Mouse (Mus musculus) small intestine, adult 2 months (tissue): ENCODE results near the gene Antxr2. TPM values are rescaled to one million over a fixed set of nuclear protein-coding genes. Genes with fewer than 3 reads are reported as not detected.

Experiments used
- H3K27ac ChIP-seq: fragments of 200-500 bp; 2 replicates; pipeline ENCODE4 v1.5.1; 2012; ENCODE audit warnings: low read depth, low read length, control low read depth, inconsistent platforms; ENCODE audit not compliant: insufficient read depth
- H3K27me3 ChIP-seq: fragments of 200-500 bp; 2 replicates; pipeline ENCODE4 v1.6.1; 2012; ENCODE audit warnings: mild to moderate bottlenecking, moderate library complexity, low read length, inconsistent platforms; ENCODE audit not compliant: control insufficient read depth, insufficient read depth
- H3K36me3 ChIP-seq: fragments of 200-500 bp; 2 replicates; pipeline ENCODE4 v1.6.1; 2012; ENCODE audit warnings: mild to moderate bottlenecking, low read length, control low read depth, inconsistent platforms; ENCODE audit not compliant: control insufficient read depth, insufficient read depth
- H3K4me1 ChIP-seq: fragments of 200-500 bp; 2 replicates; pipeline ENCODE4 v1.6.1; 2012; ENCODE audit warnings: low read length, inconsistent platforms, mixed read lengths; ENCODE audit not compliant: control insufficient read depth, insufficient read depth, insufficient read length
- H3K4me3 ChIP-seq: fragments of 200-500 bp; 2 replicates; pipeline ENCODE4 v1.5.1; 2012; ENCODE audit warnings: low read depth, mild to moderate bottlenecking, control low read depth, inconsistent platforms, low read length, moderate library complexity
- CTCF ChIP-seq: fragments of 200-500 bp; IDR thresholded peaks from 2 replicates; pipeline ENCODE4 v1.5.1; 2012; ENCODE audit warnings: low read depth, mild to moderate bottlenecking, control low read depth, inconsistent platforms, low read length, moderate library complexity, mixed read lengths; ENCODE audit not compliant: insufficient replicate concordance, insufficient read length; ENCODE audit errors: extremely low read depth
- POLR2A ChIP-seq: fragments of 200-500 bp; IDR thresholded peaks from 2 replicates; pipeline ENCODE4 v1.6.1; 2012; ENCODE audit warnings: low read depth, mild to moderate bottlenecking, control low read depth, inconsistent platforms, low read length, moderate library complexity
- WGBS: fragments of 180-500 bp; shearing (Covaris S2); methylation state at CpG from one replicate; pipeline ENCODE4 v1.1.7; 2018; 5-methylcytosine and 5-hydroxymethylcytosine counted together
- polyA plus RNA-seq: library from polyadenylated mRNA; depleted of rRNA; stranded (reverse); fragments of >200 nt; gene quantifications from 2 replicates; pipeline ENCODE4 v1.2.3, GENCODE M21; 2012

The Antxr2 gene
- polyA plus RNA-seq, 1 experiment, result 4.7 TPM

- no peaks in the 10 kb centered on the region for H3K27me3 ChIP-seq
- WGBS, result 51% methylated on average over 3 of the region's 3 CpGs
- no peak overlapping the region for H3K4me3 ChIP-seq
- no peaks in the 10 kb centered on the region for H3K36me3 ChIP-seq
- no peaks in the 10 kb centered on the region for H3K4me1 ChIP-seq
- TF ChIP-seq CTCF, result no peak
- no peak overlapping the region for H3K27ac ChIP-seq
These were observed 152.0 kb downstream of the Antxr2 start for GRCm38 (mm10) chr5:97878871-97879270.

- H3K36me3 ChIP-seq, result no peaks in the 10 kb centered on the region
These were observed 152.5 kb downstream of the Antxr2 start for GRCm38 (mm10) chr5:97878215-97878794.

GRCm38 (mm10) chr5:97876895-97877294 lies 153.9 kb downstream of the Antxr2 start:
- WGBS, result 88% methylated on average over 2 of the region's 2 CpGs
- Histone ChIP-seq H3K27me3 (no peaks in the 10 kb centered on the region), H3K36me3 (no peaks in the 10 kb centered on the region), H3K4me3 (no peak overlapping the region), H3K27ac (no peak overlapping the region), H3K4me1 (no peaks in the 10 kb centered on the region)
- TF ChIP-seq POLR2A, result no peak
- TF ChIP-seq CTCF, result no peak

More at GRCm38 (mm10) chr5:97878215-97878794, 152.5 kb downstream of the Antxr2 start:
- no peak for TF ChIP-seq POLR2A
- no peak for TF ChIP-seq CTCF
- no peaks in the 10 kb centered on the region for H3K4me1 ChIP-seq
- 37% methylated on average over 1 of the region's 1 CpGs for WGBS
- no peak overlapping the region for H3K4me3 ChIP-seq
- no peak overlapping the region for H3K27ac ChIP-seq
- H3K27me3 ChIP-seq, result no peaks in the 10 kb centered on the region

GRCm38 (mm10) chr5:97867921-97868320 lies 162.9 kb downstream of the Antxr2 start:
- Histone ChIP-seq H3K4me1 (no peaks in the 10 kb centered on the region), H3K4me3 (no peak overlapping the region), H3K27me3 (no peaks in the 10 kb centered on the region), H3K36me3 (no peaks in the 10 kb centered on the region), H3K27ac (no peak overlapping the region)
- 41% methylated on average over 2 of the region's 2 CpGs for WGBS
- TF ChIP-seq CTCF, result no peak
- no peak for TF ChIP-seq POLR2A

- H3K4me3 ChIP-seq, result no peak overlapping the region
- H3K4me1 ChIP-seq, result no peaks in the 10 kb centered on the region
- TF ChIP-seq CTCF, result no peak
- no peak for TF ChIP-seq POLR2A
- 84% methylated on average over 3 of the region's 3 CpGs for WGBS
- H3K27ac ChIP-seq, result no peak overlapping the region
- no peaks in the 10 kb centered on the region for H3K27me3 ChIP-seq
- no peaks in the 10 kb centered on the region for H3K36me3 ChIP-seq
These were observed 163.9 kb downstream of the Antxr2 start for GRCm38 (mm10) chr5:97866975-97867374.

- Histone ChIP-seq H3K4me3 (no peak overlapping the region), H3K27me3 (no peaks in the 10 kb centered on the region), H3K36me3 (no peaks in the 10 kb centered on the region), H3K4me1 (no peaks in the 10 kb centered on the region), H3K27ac (no peak overlapping the region)
- TF ChIP-seq POLR2A, result no peak
- no peak for TF ChIP-seq CTCF
These were observed 173.7 kb downstream of the Antxr2 start for GRCm38 (mm10) chr5:97857101-97857500.

- no peaks in the 10 kb centered on the region for H3K4me1 ChIP-seq
- TF ChIP-seq CTCF (no peak), POLR2A (no peak)
- H3K27me3 ChIP-seq, result no peaks in the 10 kb centered on the region
- H3K36me3 ChIP-seq, result no peaks in the 10 kb centered on the region
- 91% methylated on average over 5 of the region's 5 CpGs for WGBS
- no peak overlapping the region for H3K27ac ChIP-seq
- no peak overlapping the region for H3K4me3 ChIP-seq
These were observed 178.7 kb downstream of the Antxr2 start for GRCm38 (mm10) chr5:97851981-97852748.
